Mouse (Mus musculus): ENCODE results near the gene Nme3.
A peak's percentile ranks its signal among the peaks of the same experiment; 100 is the strongest.
"Not testable (repeated sequence)": the region's sequence is repeated elsewhere in the genome, so short reads cannot be mapped to it uniquely, and the experiment has no call there.

Nme3 gene

DNA sequence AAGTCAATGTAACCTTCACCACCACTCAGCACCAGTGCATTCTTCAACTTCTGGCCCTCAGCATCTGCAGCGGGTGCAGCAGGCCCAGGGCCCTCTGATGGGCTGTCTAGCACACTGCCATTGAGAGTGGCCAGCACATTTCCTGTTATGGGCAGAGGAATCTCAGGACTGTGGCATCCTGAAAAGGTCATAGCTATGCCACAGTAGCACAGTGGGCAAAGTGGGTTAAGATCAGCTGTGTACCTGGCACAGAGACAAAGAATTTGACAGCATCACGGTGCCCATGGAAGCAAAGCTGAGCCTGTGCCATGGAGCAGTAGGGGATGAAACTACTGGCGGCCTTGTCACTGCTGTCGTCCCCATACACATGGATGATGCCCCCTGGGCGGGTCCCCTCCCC lies 2.9 kb downstream of the Nme3 start:
- no peak for DNase-seq (ENCODE audit: low read depth, low spot score)

DNA sequence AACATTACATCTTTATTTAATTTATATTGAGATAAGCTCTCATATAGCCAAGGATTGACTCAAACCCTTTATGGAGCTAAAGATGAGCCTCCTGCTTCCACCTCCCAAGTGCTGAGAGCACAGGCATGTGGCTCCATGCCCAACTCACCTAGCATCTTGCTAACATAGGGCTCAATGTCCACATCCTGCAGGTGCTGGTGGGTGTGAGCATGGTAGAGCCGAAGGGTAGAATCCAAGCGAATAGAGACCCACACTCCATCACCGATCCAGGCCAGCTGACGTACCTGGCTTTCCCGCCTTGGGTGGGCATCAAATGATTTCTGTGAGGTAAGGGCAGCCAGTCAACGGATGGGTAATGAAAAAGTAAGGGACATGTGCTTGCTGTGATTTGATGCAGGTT lies 3.7 kb downstream of the Nme3 start:
- DNase-seq (ENCODE audit: low read depth, low spot score) = no peak

DNA sequence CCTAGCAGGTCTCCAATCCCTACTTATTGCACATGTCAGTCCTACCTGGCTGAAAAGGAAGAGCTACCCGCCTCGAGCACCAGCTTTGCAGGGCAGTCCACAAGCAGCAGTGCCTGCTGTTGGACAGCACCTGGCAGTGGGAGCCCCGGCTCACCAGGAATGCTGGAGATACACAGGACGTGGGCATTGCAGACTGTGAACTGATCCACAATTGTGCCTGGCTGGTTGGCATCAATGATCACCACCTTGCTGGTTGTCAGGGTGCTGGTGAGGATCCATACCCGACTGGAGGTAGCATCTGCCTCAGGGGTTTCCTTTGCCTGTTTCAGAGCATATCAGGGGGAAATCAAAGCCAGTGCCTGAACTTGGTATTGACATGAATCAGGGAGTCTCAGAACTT lies 5.8 kb downstream of the Nme3 start:
- DNase-seq (ENCODE audit: low read depth, low spot score) = no peak

DNA sequence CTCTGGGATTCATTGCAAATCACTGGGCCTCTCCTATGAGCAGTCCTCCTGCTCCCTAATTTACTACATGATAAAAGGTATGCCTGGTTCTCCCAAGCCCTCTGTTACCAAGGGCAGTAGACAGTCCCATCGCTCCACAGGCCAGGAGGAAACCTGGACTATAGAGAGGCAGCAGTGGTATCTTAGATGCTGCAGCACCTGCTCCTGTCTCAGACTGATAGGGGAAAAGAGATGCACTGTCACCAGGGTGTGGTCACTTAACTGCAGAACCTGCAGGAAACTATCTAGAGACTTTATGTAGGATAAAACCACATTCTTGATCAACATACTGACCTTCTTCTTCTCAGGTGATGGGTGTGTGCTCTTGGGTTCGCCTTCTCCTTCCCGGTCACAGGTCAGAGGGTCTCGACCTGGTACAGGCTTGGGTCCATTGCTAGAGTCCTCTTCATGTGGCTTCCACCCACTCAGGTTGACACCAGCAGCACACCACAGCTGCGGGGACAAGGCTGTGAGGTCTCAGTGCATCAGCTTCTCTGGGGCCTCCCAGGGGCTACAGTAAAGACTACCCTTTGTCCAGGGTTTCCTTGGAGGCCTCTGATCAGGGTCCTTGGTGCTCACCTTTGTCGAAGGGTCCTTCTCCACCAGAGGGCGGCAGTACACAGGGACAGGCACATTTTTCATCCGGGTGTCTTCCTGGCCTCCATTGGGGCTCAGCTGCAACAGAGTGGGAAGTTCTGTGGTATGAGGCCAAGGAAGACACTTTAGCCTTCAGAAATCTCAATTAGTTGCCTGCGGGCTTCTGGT lies 6.6 kb downstream of the Nme3 start:
- DNase-seq (ENCODE audit: low read depth, low spot score) = no peak

- DNase-seq (ENCODE audit: low read depth, low spot score) = peak; percentile 66
Observed at GRCm38 (mm10) chr17:24903767-24904166, 7.5 kb downstream of the Nme3 start.

- DNase-seq (ENCODE audit: low read depth, low spot score) = no peak
Observed at GRCm38 (mm10) chr17:24907591-24907990, 11.3 kb downstream of the Nme3 start.

- DNase-seq (ENCODE audit: low read depth, low spot score) = no peak
Observed at GRCm38 (mm10) chr17:24913984-24914383, 17.7 kb downstream of the Nme3 start.

GRCm38 (mm10) chr17:24923246-24923645 lies 26.9 kb downstream of the Nme3 start:
- no peak for DNase-seq (ENCODE audit: low read depth, low spot score)

GRCm38 (mm10) chr17:24929506-24929905 lies 33.2 kb downstream of the Nme3 start:
- DNase-seq (ENCODE audit: low read depth, low spot score) = peak; percentile 40

DNA sequence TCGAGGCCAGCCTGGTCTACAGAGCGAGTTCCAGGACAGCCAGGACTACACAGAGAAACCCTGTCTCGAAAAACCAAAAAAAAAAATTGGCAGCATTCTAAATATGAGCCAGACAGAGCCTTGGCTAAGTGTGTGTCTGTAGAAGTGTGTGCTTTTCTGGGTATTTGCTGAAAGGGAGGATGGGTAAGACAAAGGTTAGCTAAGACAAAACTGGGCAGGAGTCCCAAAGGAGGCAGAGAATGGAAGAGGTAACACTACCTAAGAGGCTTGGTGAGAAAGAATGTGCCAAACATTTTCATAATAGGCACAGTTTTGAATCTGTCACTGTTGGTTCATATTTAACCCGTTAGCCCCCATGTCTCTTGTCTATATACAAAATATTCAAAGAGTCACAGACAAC lies 36.1 kb downstream of the Nme3 start:
- no peak for DNase-seq (ENCODE audit: low read depth, low spot score)

- DNase-seq (ENCODE audit: low read depth, low spot score) = peak; percentile 17
Observed at GRCm38 (mm10) chr17:24933163-24933562, 36.9 kb downstream of the Nme3 start.

DNA sequence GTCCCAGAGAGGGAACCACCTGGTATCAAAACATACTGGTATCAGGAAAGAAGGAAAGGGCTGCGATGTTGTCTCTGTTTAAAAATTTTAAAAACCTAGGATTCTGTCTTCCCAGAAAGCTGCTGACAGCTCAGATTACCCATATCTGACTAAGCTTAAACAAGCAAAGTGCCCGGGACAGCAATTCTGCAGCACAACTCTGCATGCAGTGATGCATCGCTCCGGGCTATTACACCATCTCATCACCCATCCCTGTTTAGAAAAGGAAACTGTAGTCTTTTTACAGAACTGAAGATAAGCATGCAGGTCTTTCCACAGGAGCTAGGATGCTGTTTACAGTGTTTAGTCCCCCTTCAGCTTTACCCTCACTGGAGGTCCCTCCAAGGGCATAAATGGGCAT lies 38.6 kb downstream of the Nme3 start:
- no peak for DNase-seq (ENCODE audit: low read depth, low spot score)

- DNase-seq (ENCODE audit: low read depth, low spot score) = no peak
Observed at GRCm38 (mm10) chr17:24935666-24936065, 39.4 kb downstream of the Nme3 start.

DNA sequence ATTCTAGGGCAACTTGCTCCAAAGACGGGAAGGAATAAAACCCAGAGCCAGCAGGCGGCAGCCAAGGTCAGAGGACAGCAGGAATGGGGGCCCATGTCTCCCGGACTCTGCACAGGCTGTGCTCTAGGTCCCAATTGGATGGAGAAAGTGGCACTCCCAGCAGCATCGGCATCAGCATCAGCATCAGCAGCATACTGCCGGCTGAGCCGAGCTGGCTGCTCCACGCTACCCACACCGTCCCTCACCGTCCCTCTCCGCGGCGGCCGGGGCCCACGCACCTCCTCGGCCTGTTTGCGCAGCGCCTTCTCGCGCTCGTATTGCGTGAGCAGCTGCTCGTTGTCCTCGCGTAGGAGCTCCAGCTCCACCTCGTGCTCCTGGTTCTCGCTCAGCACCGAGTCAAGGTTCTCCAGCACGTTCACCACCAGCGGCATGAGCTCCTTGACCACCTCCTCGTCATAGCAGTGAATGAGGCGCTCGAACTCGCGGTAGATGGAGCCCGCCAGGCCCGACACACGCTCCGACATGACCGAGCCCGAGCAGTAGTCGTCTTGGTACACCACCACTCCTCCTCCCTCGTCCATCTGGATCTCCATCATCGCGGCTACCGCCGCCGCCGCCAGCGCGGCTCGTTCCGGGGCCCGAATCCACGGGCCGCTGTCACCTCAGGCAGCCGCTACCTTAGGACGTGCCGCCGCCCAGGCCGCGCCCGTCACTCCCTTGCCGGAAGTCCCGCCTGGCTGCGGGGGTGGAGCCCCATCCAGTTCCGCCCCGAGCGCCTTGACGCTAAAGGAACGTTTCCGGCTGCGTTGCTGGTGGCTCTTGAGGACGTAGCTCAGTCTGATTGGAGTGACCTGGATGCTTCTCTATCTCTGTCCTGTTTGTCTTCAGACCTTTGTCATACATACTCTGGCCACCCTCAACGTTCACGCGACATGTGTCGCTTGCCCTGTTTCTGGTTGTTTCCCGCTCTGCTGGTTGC lies 40.2 kb downstream of the Nme3 start, which contains the start of gene Mapk8ip3:
Mapk8ip3 (minus strand) TSS at position 719 of the 979 bp plus-strand sequence.
- peak; percentile 99 for DNase-seq (ENCODE audit: low read depth, low spot score)

DNA sequence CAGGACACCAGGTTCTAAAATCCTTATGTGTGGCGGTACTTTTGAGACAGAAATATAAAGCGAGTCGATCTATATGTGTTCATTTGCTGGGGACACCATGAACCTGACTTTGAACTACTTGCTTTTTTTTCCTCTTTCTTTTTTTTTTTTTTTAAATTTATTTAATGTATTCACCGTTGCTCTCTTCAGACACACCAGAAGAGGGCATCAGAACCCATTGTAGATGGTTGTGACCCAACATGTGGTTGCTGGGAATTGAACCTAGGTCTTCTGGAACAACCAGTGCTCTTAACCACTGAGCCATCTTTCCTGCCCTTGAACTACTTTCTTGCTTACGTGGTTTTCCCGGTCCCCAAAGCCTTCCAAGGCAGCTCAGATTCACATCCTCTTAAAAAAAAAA lies 41.0 kb downstream of the Nme3 start:
- no peak for DNase-seq (ENCODE audit: low read depth, low spot score)

GRCm38 (mm10) chr17:24942453-24942852 lies 46.2 kb downstream of the Nme3 start:
- peak; percentile 37 for DNase-seq (ENCODE audit: low read depth, low spot score)

DNA sequence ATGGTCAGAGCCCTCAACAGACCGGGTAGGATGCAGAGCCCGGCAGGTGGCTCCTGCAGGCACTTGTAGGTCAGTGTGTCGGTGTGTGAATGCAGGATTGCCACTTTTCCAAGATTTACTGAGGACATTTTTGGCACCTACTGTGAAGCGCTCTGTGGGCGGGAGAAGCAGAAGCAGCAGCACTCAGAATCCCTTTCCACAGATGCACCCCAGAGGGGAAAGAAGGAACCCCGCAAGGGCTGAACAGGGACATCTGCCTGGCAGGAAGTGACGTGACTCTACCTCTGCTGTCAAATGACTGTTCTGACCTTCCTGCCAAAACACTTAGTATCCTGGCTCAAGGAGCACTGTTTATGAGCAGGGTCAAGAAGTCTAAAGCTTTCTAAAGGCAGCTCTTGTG lies 46.7 kb downstream of the Nme3 start:
- DNase-seq (ENCODE audit: low read depth, low spot score) = peak; percentile 76

DNA sequence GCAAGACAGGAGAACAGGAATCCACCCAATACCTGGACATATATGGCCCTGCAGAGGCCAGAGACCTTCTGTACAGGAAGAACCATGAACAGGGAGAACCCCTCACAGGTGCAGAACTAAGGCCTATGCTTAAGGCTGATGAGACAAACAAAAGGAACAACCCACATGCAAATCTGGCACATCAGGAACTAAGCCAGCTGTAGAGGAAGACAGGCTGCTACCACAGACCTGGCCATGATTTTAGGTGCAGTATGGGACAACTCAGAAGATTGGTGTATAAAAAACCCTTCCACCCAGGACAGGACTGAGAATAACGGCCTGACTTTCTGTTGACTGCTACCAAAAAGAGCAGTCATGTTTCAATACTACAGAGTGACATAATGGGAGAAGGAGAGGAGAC lies 47.3 kb downstream of the Nme3 start:
- not testable (repeated sequence) for DNase-seq (ENCODE audit: low read depth, low spot score)

Measured in brain, adult 2 months (tissue).